10 mouse cellular contexts compared by ENCODE assay signal in genomic region chr7:109576321-109577314, GRCm38 (mm10). TPM values are rescaled to one million over a fixed set of nuclear protein-coding genes. Genes with fewer than 3 reads are reported as not detected.
A peak's percentile ranks its signal among the peaks of the same experiment; 100 is the strongest.
DNase-seq lines count a peak whose midpoint lies in the region; ATAC-seq and TF ChIP-seq lines count a peak whose summit lies in the region.
"Had no signal": no experiment of that assay in that cellular context is flagged by ENCODE, and none has a peak within 500 bp of the region (broad histone marks: within the 10 kb centered on the region; RNA-seq: fewer than 3 reads in every experiment).

No protein-coding gene starts in this region.

- H3K9me3 ChIP-seq in forebrain, embryonic 14.5 days (replicated peaks; ENCODE audit: control insufficient read depth, low read length), result no peaks in the 10 kb centered on the region
- H3K9me3 ChIP-seq in forebrain, embryonic 15.5 days, result no peaks in the 10 kb centered on the region
- H3K9me3 ChIP-seq in lung, embryonic 14.5 days (ENCODE audit: low read depth, low read length), result no peaks in the 10 kb centered on the region
- no peaks in the 10 kb centered on the region for H3K9me3 ChIP-seq in heart, embryonic 11.5 days (replicated peaks; ENCODE audit: control insufficient read depth, low read length)
- H3K9me3 ChIP-seq in midbrain, embryonic 12.5 days, result no peaks in the 10 kb centered on the region
- H3K9me3 ChIP-seq: embryonic facial prominence, embryonic 12.5 days had no signal

- 70% methylated on average over 11 of the region's 11 CpGs for WGBS in forebrain, embryonic 14.5 days
- 59% methylated on average over 11 of the region's 11 CpGs for WGBS in forebrain, embryonic 15.5 days
- WGBS in lung, embryonic 14.5 days, result 31% methylated on average over 11 of the region's 11 CpGs
- WGBS in heart, embryonic 11.5 days (ENCODE audit: insufficient replicate concordance), result 28% methylated on average over 11 of the region's 11 CpGs
- 59% methylated on average over 11 of the region's 11 CpGs for WGBS in midbrain, embryonic 12.5 days

- no peaks in the 10 kb centered on the region for H3K36me3 ChIP-seq in forebrain, embryonic 14.5 days (ENCODE audit: control insufficient read depth, insufficient read depth, low read length)
- H3K36me3 ChIP-seq in forebrain, embryonic 15.5 days, result no peaks in the 10 kb centered on the region
- H3K36me3 ChIP-seq in lung, embryonic 14.5 days (ENCODE audit: insufficient read depth), result no peaks in the 10 kb centered on the region
- H3K36me3 ChIP-seq in heart, embryonic 11.5 days (ENCODE audit: control insufficient read depth, insufficient read depth, low read length), result no peaks in the 10 kb centered on the region
- H3K36me3 ChIP-seq in midbrain, embryonic 12.5 days, result no peaks in the 10 kb centered on the region
- H3K36me3 ChIP-seq: embryonic facial prominence, embryonic 12.5 days had no signal

- H3K4me2 ChIP-seq in forebrain, embryonic 14.5 days (ENCODE audit: low read length), result no peak overlapping the region
- no peak overlapping the region for H3K4me2 ChIP-seq in forebrain, embryonic 15.5 days (replicated peaks)
- H3K4me2 ChIP-seq in lung, embryonic 14.5 days, result peak overlapping the region; percentile 5; the same call in 1 of the 2 replicates
- no peak overlapping the region for H3K4me2 ChIP-seq in heart, embryonic 11.5 days
- H3K4me2 ChIP-seq in midbrain, embryonic 12.5 days (replicated peaks), result no peak overlapping the region
- H3K4me2 ChIP-seq: embryonic facial prominence, embryonic 12.5 days had no signal

- no peak overlapping the region for H3K4me3 ChIP-seq in forebrain, embryonic 14.5 days (ENCODE audit: low read depth, low read length)
- H3K4me3 ChIP-seq in forebrain, embryonic 15.5 days, result no peak overlapping the region
- H3K4me3 ChIP-seq in lung, embryonic 14.5 days (ENCODE audit: low read depth, low read length), result no peak overlapping the region
- H3K4me3 ChIP-seq in heart, embryonic 11.5 days (ENCODE audit: low read depth, low read length), result no peak overlapping the region
- H3K4me3 ChIP-seq in midbrain, embryonic 12.5 days, result no peak overlapping the region
- H3K4me3 ChIP-seq: embryonic facial prominence, embryonic 12.5 days had no signal

- TF ChIP-seq CTCF in lung, embryonic 14.5 days (IDR thresholded peaks at IDR 0.05; ENCODE audit: low read depth), result no peak

- no peak overlapping the region for H3K9ac ChIP-seq in forebrain, embryonic 14.5 days (ENCODE audit: low read length)
- H3K9ac ChIP-seq in forebrain, embryonic 15.5 days (replicated peaks), result no peak overlapping the region
- no peak overlapping the region for H3K9ac ChIP-seq in lung, embryonic 14.5 days
- H3K9ac ChIP-seq in heart, embryonic 11.5 days (ENCODE audit: low read depth, low read length), result no peak overlapping the region
- no peak overlapping the region for H3K9ac ChIP-seq in midbrain, embryonic 12.5 days (replicated peaks)
- H3K9ac ChIP-seq: embryonic facial prominence, embryonic 12.5 days; liver, embryonic 14.5 days had no signal

- peak; percentile 21 for DNase-seq in forebrain, embryonic 14.5 days (ENCODE audit: low spot score)
- peak; percentile 75 for DNase-seq in lung, embryonic 14.5 days
- DNase-seq in lung, postnatal 25 days (ENCODE audit: low spot score), result no peak
- DNase-seq in ovary, postnatal 14 days (ENCODE audit: low spot score), result no peak

- H3K27me3 ChIP-seq in forebrain, embryonic 14.5 days (replicated peaks; ENCODE audit: control insufficient read depth, insufficient read depth, low read length), result no peaks in the 10 kb centered on the region
- H3K27me3 ChIP-seq in forebrain, embryonic 15.5 days, result no peaks in the 10 kb centered on the region
- H3K27me3 ChIP-seq in lung, embryonic 14.5 days (ENCODE audit: insufficient read depth, low read length), result no peaks in the 10 kb centered on the region
- H3K27me3 ChIP-seq in heart, embryonic 11.5 days (ENCODE audit: control insufficient read depth, insufficient read depth, low read length), result no peaks in the 10 kb centered on the region
- H3K27me3 ChIP-seq in midbrain, embryonic 12.5 days, result no peaks in the 10 kb centered on the region
- H3K27me3 ChIP-seq: embryonic facial prominence, embryonic 12.5 days had no signal

- H3K4me1 ChIP-seq in forebrain, embryonic 14.5 days (ENCODE audit: control insufficient read depth, insufficient read depth, low read length), result peaks cover 14% of the 10 kb centered on the region
- peaks cover 22% of the 10 kb centered on the region for H3K4me1 ChIP-seq in forebrain, embryonic 15.5 days
- peaks cover 18% of the 10 kb centered on the region for H3K4me1 ChIP-seq in lung, embryonic 14.5 days (ENCODE audit: insufficient read depth)
- peaks cover 44% of the 10 kb centered on the region for H3K4me1 ChIP-seq in heart, embryonic 11.5 days (ENCODE audit: control insufficient read depth, insufficient read depth, low read length)
- H3K4me1 ChIP-seq in midbrain, embryonic 12.5 days, result peaks cover 34% of the 10 kb centered on the region

- ATAC-seq in forebrain, embryonic 14.5 days, result no peak
- ATAC-seq in forebrain, embryonic 15.5 days (replicated peaks), result no peak
- peak; percentile 61 for ATAC-seq in lung, embryonic 14.5 days (ENCODE audit: insufficient read depth)
- peak; percentile 47; the same call in 1 of the 2 replicates for ATAC-seq in heart, embryonic 11.5 days (replicated peaks; ENCODE audit: insufficient number of reproducible peaks, low FRiP score, low TSS enrichment)
- no peak for ATAC-seq in midbrain, embryonic 12.5 days (ENCODE audit: low FRiP score, low read depth)
- no peak for ATAC-seq in monocyte, adult 5-6 weeks (replicated peaks; ENCODE audit: insufficient number of reproducible peaks, low FRiP score, low TSS enrichment, poor library complexity, severe bottlenecking)

- 0 out of 2 replicates have a peak overlapping the region, but pooled peaks have one; percentile 21 for H3K27ac ChIP-seq in forebrain, embryonic 14.5 days (ENCODE audit: low read depth, low read length)
- H3K27ac ChIP-seq in forebrain, embryonic 15.5 days (replicated peaks), result no peak overlapping the region
- H3K27ac ChIP-seq in lung, embryonic 14.5 days (ENCODE audit: low read depth), result peak overlapping the region; percentile 69
- peak overlapping the region; percentile 60 for H3K27ac ChIP-seq in heart, embryonic 11.5 days (ENCODE audit: low read depth, low read length)
- 0 out of 2 replicates have a peak overlapping the region, but pooled peaks have one; percentile 25 for H3K27ac ChIP-seq in midbrain, embryonic 12.5 days (replicated peaks)
- H3K27ac ChIP-seq: embryonic facial prominence, embryonic 12.5 days; liver, embryonic 14.5 days had no signal

RNA-seq across cellular contexts. Expression of gene Rpl27a, which starts 57.7 kb away (rescaled TPM):
- polyA plus RNA-seq in forebrain, embryonic 14.5 days (2014; fragmentation: Nextera tagmentation; extraction: Ambion mirVana), result 76.5 and 100 TPM in 2 replicates
- polyA plus RNA-seq in forebrain, embryonic 15.5 days (2015; fragmentation: Nextera tagmentation; extraction: Ambion mirVana), result 83.3 and 86.3 TPM in 2 replicates
- 157 and 166 TPM in 2 replicates for polyA plus RNA-seq in lung, embryonic 14.5 days (2014; fragmentation: Nextera tagmentation; extraction: Ambion mirVana)
- 88.2 and 106 TPM in 2 replicates for polyA plus RNA-seq in heart, embryonic 11.5 days (2014; fragmentation: Nextera tagmentation; extraction: Ambion mirVana)
- polyA plus RNA-seq in midbrain, embryonic 12.5 days (2016; fragmentation: Nextera tagmentation; extraction: Ambion mirVana), result 93.5 and 93.7 TPM in 2 replicates
- 372 to 417 TPM (median 387 TPM) in 3 replicates for total RNA-seq in monocyte, adult 5-6 weeks (2017)

Comparison
In these comparisons a context has a peak if more than half of its experiments do, and no peak if none do; other contexts are left out.
1. DNase-seq: peak in forebrain, embryonic 14.5 days (single experiment) and lung, embryonic 14.5 days (single experiment); none in lung, postnatal 25 days (single experiment) and ovary, postnatal 14 days (single experiment).
2. ATAC-seq: peak in lung, embryonic 14.5 days (single experiment) and heart, embryonic 11.5 days (single experiment); none in forebrain, embryonic 14.5 days (single experiment), forebrain, embryonic 15.5 days (single experiment), midbrain, embryonic 12.5 days (single experiment) and monocyte, adult 5-6 weeks (single experiment).